In genomic region chr5:37932086-37932759, GRCm38 (mm10) we compare ENCODE assay signal across 14 mouse cellular contexts.
DNase-seq lines count a peak whose midpoint lies in the region; ATAC-seq lines count a peak whose summit lies in the region.
"Had no signal": no experiment of that assay in that cellular context is flagged by ENCODE, and none has a peak within 500 bp of the region (broad histone marks: within the 10 kb centered on the region; RNA-seq: fewer than 3 reads in every experiment).

No protein-coding gene starts in this region.

- 0 out of 2 replicates have a peak overlapping the region, but pooled peaks have one; percentile 51 for H3K27ac ChIP-seq in embryonic facial prominence, embryonic 13.5 days
- no peak overlapping the region for H3K27ac ChIP-seq in embryonic facial prominence, embryonic 10.5 days (replicated peaks)
- no peak overlapping the region for H3K27ac ChIP-seq in kidney, embryonic 16.5 days (ENCODE audit: low read length)
- 0 out of 2 replicates have a peak overlapping the region, but pooled peaks have one; percentile 38 for H3K27ac ChIP-seq in limb, embryonic 10.5 days
- H3K27ac ChIP-seq: limb, embryonic 12.5 days had no signal

- no peak overlapping the region for H3K4me3 ChIP-seq in embryonic facial prominence, embryonic 13.5 days
- H3K4me3 ChIP-seq in embryonic facial prominence, embryonic 10.5 days, result no peak overlapping the region
- H3K4me3 ChIP-seq in kidney, embryonic 16.5 days (ENCODE audit: low read length), result no peak overlapping the region
- no peak overlapping the region for H3K4me3 ChIP-seq in limb, embryonic 10.5 days
- H3K4me3 ChIP-seq: limb, embryonic 12.5 days had no signal

- H3K36me3 ChIP-seq in embryonic facial prominence, embryonic 13.5 days, result no peaks in the 10 kb centered on the region
- no peaks in the 10 kb centered on the region for H3K36me3 ChIP-seq in embryonic facial prominence, embryonic 10.5 days (replicated peaks)
- H3K36me3 ChIP-seq in kidney, embryonic 16.5 days (ENCODE audit: insufficient read depth, low read length), result no peaks in the 10 kb centered on the region
- no peaks in the 10 kb centered on the region for H3K36me3 ChIP-seq in limb, embryonic 10.5 days
- H3K36me3 ChIP-seq: limb, embryonic 12.5 days had no signal

- no peaks in the 10 kb centered on the region for H3K9me3 ChIP-seq in embryonic facial prominence, embryonic 13.5 days
- H3K9me3 ChIP-seq in embryonic facial prominence, embryonic 10.5 days, result no peaks in the 10 kb centered on the region
- no peaks in the 10 kb centered on the region for H3K9me3 ChIP-seq in kidney, embryonic 16.5 days (ENCODE audit: low read length)
- no peaks in the 10 kb centered on the region for H3K9me3 ChIP-seq in limb, embryonic 10.5 days (replicated peaks)
- H3K9me3 ChIP-seq: limb, embryonic 12.5 days had no signal

- H3K4me2 ChIP-seq in embryonic facial prominence, embryonic 13.5 days, result no peak overlapping the region
- no peak overlapping the region for H3K4me2 ChIP-seq in kidney, embryonic 16.5 days (replicated peaks; ENCODE audit: low read depth, low read length)
- H3K4me2 ChIP-seq: heart, embryonic 11.5 days; limb, embryonic 12.5 days had no signal

- no peaks in the 10 kb centered on the region; the same call in 1 of the 2 replicates for H3K27me3 ChIP-seq in embryonic facial prominence, embryonic 13.5 days
- H3K27me3 ChIP-seq in embryonic facial prominence, embryonic 10.5 days (replicated peaks; ENCODE audit: low read depth, poor library complexity, severe bottlenecking), result peaks cover 17% of the 10 kb centered on the region; the same call in 1 of the 2 replicates
- no peaks in the 10 kb centered on the region for H3K27me3 ChIP-seq in kidney, embryonic 16.5 days (ENCODE audit: insufficient read depth, low read length)
- peaks cover 52% of the 10 kb centered on the region; the same call in 1 of the 2 replicates for H3K27me3 ChIP-seq in limb, embryonic 10.5 days (ENCODE audit: low read depth, poor library complexity, severe bottlenecking)

- no peak for ATAC-seq in embryonic facial prominence, embryonic 13.5 days (ENCODE audit: insufficient number of reproducible peaks, insufficient read depth, low FRiP score, low TSS enrichment, low read depth)
- ATAC-seq in kidney, embryonic 16.5 days (ENCODE audit: low FRiP score, low TSS enrichment), result no peak
- ATAC-seq: liver, postnatal 0 days had no signal

- no peak overlapping the region for H3K9ac ChIP-seq in embryonic facial prominence, embryonic 13.5 days
- H3K9ac ChIP-seq in kidney, embryonic 16.5 days (replicated peaks; ENCODE audit: low read length), result no peak overlapping the region
- H3K9ac ChIP-seq: limb, embryonic 12.5 days; liver, postnatal 0 days had no signal

- DNase-seq in embryonic facial prominence, embryonic 10.5 days (ENCODE audit: low spot score), result no peak
- DNase-seq in kidney, postnatal 14 days, result peak; percentile 33
- peak; percentile 21 for DNase-seq in ovary, postnatal 14 days (ENCODE audit: low spot score)
- no peak for DNase-seq in ovary, adult 18-20 months (ENCODE audit: low spot score)
- no peak for DNase-seq in limb, embryonic 10.5 days (ENCODE audit: low spot score)
- DNase-seq in spleen, postnatal 10 days (ENCODE audit: low spot score in 2 of 2), result no peak
- DNase-seq: cerebellum, postnatal 14 days; liver, postnatal 0 days; right cerebral cortex, adult 18-20 months; thymus, postnatal 4 days had no signal

- H3K4me1 ChIP-seq in embryonic facial prominence, embryonic 13.5 days, result peaks cover 12% of the 10 kb centered on the region
- H3K4me1 ChIP-seq in embryonic facial prominence, embryonic 10.5 days, result no peaks in the 10 kb centered on the region; the same call in 1 of the 2 replicates
- no peaks in the 10 kb centered on the region for H3K4me1 ChIP-seq in kidney, embryonic 16.5 days (ENCODE audit: insufficient read depth, low read length)
- peaks cover 8% of the 10 kb centered on the region for H3K4me1 ChIP-seq in limb, embryonic 10.5 days

- 70% methylated on average over 10 of the region's 10 CpGs for WGBS in embryonic facial prominence, embryonic 13.5 days
- 88% methylated on average over 10 of the region's 10 CpGs for WGBS in embryonic facial prominence, embryonic 10.5 days
- 57% methylated on average over 10 of the region's 10 CpGs for WGBS in kidney, embryonic 16.5 days
- WGBS in limb, embryonic 10.5 days, result 85% methylated on average over 10 of the region's 10 CpGs

Comparison
In these comparisons a context has a peak if more than half of its experiments do, and no peak if none do; other contexts are left out.
1. H3K27ac ChIP-seq: peak in embryonic facial prominence, embryonic 13.5 days (single experiment) and limb, embryonic 10.5 days (single experiment); none in embryonic facial prominence, embryonic 10.5 days (single experiment) and kidney, embryonic 16.5 days (single experiment).
2. DNase-seq: peak in kidney, postnatal 14 days (single experiment) and ovary, postnatal 14 days (single experiment); none in embryonic facial prominence, embryonic 10.5 days (single experiment), ovary, adult 18-20 months (single experiment), limb, embryonic 10.5 days (single experiment) and spleen, postnatal 10 days (0 of 2).